Comparison of ENCODE assay signal across 8 mouse cellular contexts in genomic region chr2:181671326-181671725, GRCm38 (mm10). TPM values are rescaled to one million over a fixed set of nuclear protein-coding genes. Genes with fewer than 3 reads are reported as not detected.
DNase-seq lines count a peak whose midpoint lies in the region; ATAC-seq and TF ChIP-seq lines count a peak whose summit lies in the region.

Gene Sox18, minus strand, starts transcription at chr2:181671640.

- H3K36me3 ChIP-seq in intestine, embryonic 15.5 days: no peaks in the 10 kb centered on the region
- no peaks in the 10 kb centered on the region for H3K36me3 ChIP-seq in limb, embryonic 15.5 days
- no peaks in the 10 kb centered on the region for H3K36me3 ChIP-seq in myocyte (ENCODE audit: control insufficient read depth, insufficient read depth)

- H3K4me1 ChIP-seq in intestine, embryonic 15.5 days (replicated peaks): peaks cover 19% of the 10 kb centered on the region
- peaks cover 30% of the 10 kb centered on the region for H3K4me1 ChIP-seq in limb, embryonic 15.5 days

- WGBS in intestine, embryonic 15.5 days: under 1% methylated on average over 38 of the region's 43 CpGs
- under 1% methylated on average over 42 of the region's 43 CpGs for WGBS in limb, embryonic 15.5 days

- ATAC-seq in intestine, embryonic 15.5 days: peak; percentile 16; the same call in 1 of the 2 replicates
- no peak for ATAC-seq in limb, embryonic 15.5 days (ENCODE audit: insufficient number of reproducible peaks, low FRiP score, low TSS enrichment, low read depth)

- TF ChIP-seq POLR2A in brain, embryonic 14.5 days (IDR thresholded peaks at IDR 0.05; ENCODE audit: borderline replicate concordance, extremely low read depth, insufficient read depth, insufficient read length, poor library complexity, severe bottlenecking): no peak
- no peak for TF ChIP-seq POLR2A in myocyte (IDR thresholded peaks at IDR 0.05; ENCODE audit: insufficient read length, low read depth)

- peak within 1 kb of the TSS; percentile 75 for H3K4me2 ChIP-seq in intestine, embryonic 15.5 days (replicated peaks)
- H3K4me2 ChIP-seq in limb, embryonic 15.5 days: peak within 1 kb of the TSS; percentile 81
- H3K4me2 ChIP-seq in myocyte (ENCODE audit: low read depth): peak within 1 kb of the TSS; percentile 24

- H3K27ac ChIP-seq in intestine, embryonic 15.5 days: no peak within 1 kb of the TSS
- H3K27ac ChIP-seq in limb, embryonic 15.5 days: no peak within 1 kb of the TSS

- H3K9ac ChIP-seq in intestine, embryonic 15.5 days: peak within 1 kb of the TSS; percentile 32
- H3K9ac ChIP-seq in limb, embryonic 15.5 days: peak within 1 kb of the TSS; percentile 34

- peaks cover 74% of the 10 kb centered on the region for H3K27me3 ChIP-seq in intestine, embryonic 15.5 days (replicated peaks)
- peaks cover 67% of the 10 kb centered on the region for H3K27me3 ChIP-seq in limb, embryonic 15.5 days
- H3K27me3 ChIP-seq in myocyte (ENCODE audit: control insufficient read depth, insufficient read depth, insufficient read length): peaks cover 36% of the 10 kb centered on the region

- no peak for TF ChIP-seq CTCF in brain, embryonic 14.5 days (IDR thresholded peaks at IDR 0.05; ENCODE audit: borderline replicate concordance, extremely low read depth, insufficient read depth, insufficient read length)

- H3K79me2 ChIP-seq in myocyte (ENCODE audit: control insufficient read depth, insufficient read depth): no peaks in the 10 kb centered on the region

- no peak within 1 kb of the TSS for H3ac ChIP-seq in myocyte (ENCODE audit: control insufficient read depth, insufficient read length)

- peak; percentile 41 to 68 for DNase-seq in adrenal gland, adult 18-20 months (ENCODE audit: low spot score in 2 of 2)
- peak; percentile 20 for DNase-seq in brain, embryonic 14.5 days (ENCODE audit: low read depth)
- DNase-seq in gonadal fat pad, adult 2 months (ENCODE audit: low read depth): no peak
- DNase-seq in cerebellum, postnatal 36 days: no peak
- DNase-seq in natural killer cell, adult 2 months (ENCODE audit: low spot score in 2 of 2): no peak

- no peaks in the 10 kb centered on the region for H3K9me3 ChIP-seq in intestine, embryonic 15.5 days
- no peaks in the 10 kb centered on the region for H3K9me3 ChIP-seq in limb, embryonic 15.5 days

- peak within 1 kb of the TSS; percentile 43 for H3K4me3 ChIP-seq in intestine, embryonic 15.5 days (replicated peaks)
- H3K4me3 ChIP-seq in limb, embryonic 15.5 days: peak within 1 kb of the TSS; percentile 46
- no peak within 1 kb of the TSS for H3K4me3 ChIP-seq in myocyte

TF ChIP-seq in myocyte, 11 proteins besides CTCF, POLR2A, EP300 and RAD21:
- no peak for TF ChIP-seq USF1 (IDR thresholded peaks at IDR 0.05; ENCODE audit: low read depth)
- TF ChIP-seq SRF (IDR thresholded peaks at IDR 0.05; ENCODE audit: control insufficient read depth, insufficient read length, low read depth): no peak
- TF ChIP-seq REST (IDR thresholded peaks at IDR 0.05; ENCODE audit: insufficient read depth, insufficient read length): no peak
- TF ChIP-seq TCF3 (IDR thresholded peaks at IDR 0.05; ENCODE audit: insufficient read length, low read depth): no peak
- TF ChIP-seq TCF12 (IDR thresholded peaks at IDR 0.05; ENCODE audit: insufficient read depth, poor library complexity, severe bottlenecking): no peak
- TF ChIP-seq POLR2AphosphoS2 (IDR thresholded peaks at IDR 0.05; ENCODE audit: insufficient read length, low read depth): no peak
- TF ChIP-seq MYOD1 (IDR thresholded peaks at IDR 0.05; ENCODE audit: control insufficient read depth in 1 of 3, insufficient read length in 2 of 3, low read depth in 2 of 3): no peak
- TF ChIP-seq MYOG (IDR thresholded peaks at IDR 0.05; ENCODE audit: control insufficient read depth in 1 of 3, insufficient read depth in 1 of 3, insufficient read length in 2 of 3, low read depth in 2 of 3): no peak
- no peak for TF ChIP-seq E2F4 (IDR thresholded peaks at IDR 0.05; ENCODE audit: insufficient read depth)
- no peak for TF ChIP-seq MAX (IDR thresholded peaks at IDR 0.05; ENCODE audit: low read depth)
- TF ChIP-seq CEBPB (IDR thresholded peaks at IDR 0.05; ENCODE audit: insufficient read depth, poor library complexity, severe bottlenecking): no peak

RNA-seq across cellular contexts. Expression of gene Sox18, which starts in this region (rescaled TPM):
- total RNA-seq in adrenal gland, adult 18-20 months (2021): 10 to 100 TPM; 25.7 to 41.7 TPM
- 26.8 and 31.6 TPM in 2 replicates for polyA plus RNA-seq in brain, embryonic 14.5 days (2012; rRNA removed)
- 53.9 and 64.8 TPM in 2 replicates for polyA plus RNA-seq in gonadal fat pad, adult 2 months (2012; rRNA removed)
- 28.0 and 29.0 TPM in 2 replicates for polyA plus RNA-seq in intestine, embryonic 15.5 days (2015; fragmentation: Nextera tagmentation; extraction: Ambion mirVana)
- 38.7 and 43.4 TPM in 2 replicates for polyA plus RNA-seq in limb, embryonic 15.5 days (2015; fragmentation: Nextera tagmentation; extraction: Ambion mirVana)
- polyA plus RNA-seq in myocyte (2012; fragmentation: generic; extraction: Trizol): 0.04 TPM

Comparison
In these comparisons a context has a peak if more than half of its experiments do, and no peak if none do; other contexts are left out.
1. RNA of gene Sox18 (polyA plus RNA-seq): 53.9 to 64.8 TPM in gonadal fat pad, adult 2 months, 38.7 to 43.4 TPM in limb, embryonic 15.5 days, 26.8 to 31.6 TPM in brain, embryonic 14.5 days and 28.0 to 29.0 TPM in intestine, embryonic 15.5 days; 0.04 TPM in myocyte (single experiment); every median in the first group is over 10 times any median in the second.
2. DNase-seq: peak in adrenal gland, adult 18-20 months (2 of 2) and brain, embryonic 14.5 days (single experiment); none in gonadal fat pad, adult 2 months (single experiment), cerebellum, postnatal 36 days (0 of 2) and natural killer cell, adult 2 months (0 of 2).
3. H3K4me2 ChIP-seq: peak in every context shown above with its lines; median percentile 81 in limb, embryonic 15.5 days; 75 in intestine, embryonic 15.5 days; 24 in myocyte.